Mouse (Mus musculus): Measurements from ENCODE around the gene Cadps2.

GRCm38 (mm10) chr6:23457748-23458147 lies 381.5 kb downstream of the Cadps2 start:
- no peak for TF ChIP-seq CTCF (IDR thresholded peaks at IDR 0.05; ENCODE audit: insufficient read depth, low read depth, low read length)
- TF ChIP-seq POLR2A (IDR thresholded peaks at IDR 0.05; ENCODE audit: insufficient read depth, low read depth, low read length) = no peak

All from olfactory bulb, adult 2 months (tissue).